Mouse (Mus musculus) megakaryocyte, embryonic 14.5 days (primary cell): ENCODE measurements around the gene Cnpy1.

Source experiments
- FLI1 ChIP-seq: IDR thresholded peaks from 2 replicates; pipeline ENCODE4 v1.6.1; 2012; ENCODE audit warnings: low read length, inconsistent platforms, mixed read lengths
- GATA1 ChIP-seq: IDR thresholded peaks from 3 replicates; pipeline ENCODE4 v1.6.1; 2012; ENCODE audit warnings: mixed read lengths, low read length, inconsistent platforms, borderline replicate concordance

DNA sequence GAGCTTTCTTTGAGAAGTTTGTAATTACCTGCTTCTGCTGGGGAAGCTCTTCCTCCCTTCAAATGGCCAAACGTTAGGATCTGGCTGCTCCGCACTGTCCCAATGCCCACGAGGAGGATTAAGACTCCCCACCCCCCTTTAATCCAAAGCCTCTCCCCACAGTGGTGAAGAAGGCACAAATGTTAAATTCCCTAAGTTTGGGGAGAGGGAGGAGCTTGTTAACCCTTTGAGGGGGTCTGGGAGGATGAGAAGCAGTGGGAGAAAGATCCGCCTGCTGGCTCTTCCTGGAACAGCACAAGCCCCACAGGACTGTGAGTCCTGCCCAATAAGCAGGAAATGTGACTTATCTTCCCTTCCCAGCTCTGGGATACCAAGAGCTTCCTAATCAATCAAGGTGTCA is 7.5 kb downstream of the Cnpy1 start:
- TF ChIP-seq GATA1, result no peak
- no peak for TF ChIP-seq FLI1
